Mouse (Mus musculus) bone marrow, adult 2 months (tissue): ENCODE data around the gene Gm156.

Experiments used
- CTCF ChIP-seq: fragments of 200-500 bp; IDR thresholded peaks from 2 replicates; pipeline ENCODE4 v1.5.1; 2011; ENCODE audit warnings: low read length, control low read depth; ENCODE audit not compliant: control insufficient read depth, insufficient read depth
- POLR2A ChIP-seq: fragments of 200-500 bp; IDR thresholded peaks from 2 replicates; pipeline ENCODE4 v1.6.1; 2011; ENCODE audit warnings: low read depth, mild to moderate bottlenecking, control low read depth, low read length, borderline replicate concordance; ENCODE audit not compliant: control insufficient read depth

DNA sequence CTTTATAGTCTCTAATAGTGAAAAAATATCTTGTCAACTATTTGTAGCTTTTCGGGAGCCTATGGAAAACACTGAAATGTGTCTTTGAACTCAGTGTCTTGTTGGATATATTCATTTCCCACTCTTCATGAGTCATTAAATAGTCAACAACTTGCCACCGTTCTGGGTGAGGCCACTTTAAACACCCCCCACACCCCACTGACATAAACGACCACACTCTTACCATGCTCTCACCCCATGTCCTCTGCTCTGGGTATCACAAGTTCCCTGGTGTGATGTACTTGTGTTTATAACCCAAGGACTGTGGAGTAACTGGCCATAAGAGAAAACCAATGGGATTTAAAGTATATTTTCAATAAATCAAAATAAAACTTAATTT lies 36.4 kb downstream of the Gm156 start:
- no peak for TF ChIP-seq POLR2A
- TF ChIP-seq CTCF = no peak
